Mouse (Mus musculus) liver, embryonic 14.5 days (tissue): ENCODE measurements around the gene Tuba3a. TPM values are rescaled to one million over a fixed set of nuclear protein-coding genes. Genes with fewer than 3 reads are reported as not detected.

Experiments
- ATAC-seq: fragments of 200-750 bp; cut with Nextera tagmentation; 2 replicates; pipeline ENCODE4 v1.8.0; 2017; ENCODE audit warnings: moderate number of reproducible peaks, mild to moderate bottlenecking, moderate library complexity; ENCODE audit not compliant: insufficient read depth
- DNase-seq, 3 experiments: peaks; one replicate each; pipeline ENCODE4 v3.0.0-alpha.2; 2012 to 2013; ENCODE audit warnings: low read depth in 3 of 3, low spot score in 3 of 3
- H3K27ac ChIP-seq: fragments of 300-500 bp; sonication (generic); 2 replicates; pipeline ENCODE4 v1.5.1; 2014; ENCODE audit warnings: moderate library complexity, mild to moderate bottlenecking, control low read depth, inconsistent platforms
- H3K27me3 ChIP-seq: fragments of 300-500 bp; sonication (generic); 2 replicates; pipeline ENCODE4 v1.6.1; 2014; ENCODE audit warnings: mild to moderate bottlenecking, low read length, moderate library complexity; ENCODE audit not compliant: control insufficient read depth, insufficient read depth
- H3K36me3 ChIP-seq: fragments of 300-500 bp; sonication (generic); replicated peaks from 2 replicates; pipeline ENCODE4 v1.6.1; 2014; ENCODE audit warnings: low read depth; ENCODE audit not compliant: control insufficient read depth, insufficient read depth
- H3K4me1 ChIP-seq, 2 experiments: fragments of 200-500 bp in 1 of 2; fragments of 300-500 bp in 1 of 2; sonication (generic) in 1 of 2; replicated peaks; 2 replicates each; pipeline ENCODE4 v1.6.1; 2012 to 2014; ENCODE audit warnings: antibody characterized with exemption in 1 of 2, inconsistent platforms in 1 of 2, low read length in 1 of 2; ENCODE audit not compliant: control insufficient read depth in 2 of 2, insufficient read depth in 2 of 2
- H3K4me2 ChIP-seq: fragments of 300-500 bp; sonication (generic); 2 replicates; pipeline ENCODE4 v1.6.1; 2014; ENCODE audit warnings: low read depth, mild to moderate bottlenecking, control low read depth, moderate library complexity
- H3K4me3 ChIP-seq, 2 experiments: fragments of 200-500 bp in 1 of 2; fragments of 300-500 bp in 1 of 2; sonication (generic) in 1 of 2; 2 replicates each; pipeline ENCODE4 v1.5.1; 2012 to 2014; ENCODE audit warnings: low read depth in 2 of 2, low read length in 2 of 2, mild to moderate bottlenecking in 2 of 2, control low read depth in 1 of 2, inconsistent platforms in 1 of 2, moderate library complexity in 1 of 2; ENCODE audit not compliant: insufficient read depth in 1 of 2
- H3K9ac ChIP-seq: fragments of 300-500 bp; sonication (generic); replicated peaks from 2 replicates; pipeline ENCODE4 v1.6.1; 2014; ENCODE audit warnings: mild to moderate bottlenecking, control low read depth, moderate library complexity
- H3K9me3 ChIP-seq: fragments of 300-500 bp; sonication (generic); 2 replicates; pipeline ENCODE4 v1.6.1; 2016; ENCODE audit warnings: low read length, mixed read lengths; ENCODE audit not compliant: control insufficient read depth
- CTCF ChIP-seq: IDR thresholded peaks from 2 replicates; pipeline ENCODE4 v1.5.1; 2016; ENCODE audit warnings: antibody characterized with exemption, low read depth, control low read depth
- EP300 ChIP-seq: IDR thresholded peaks from 2 replicates; pipeline ENCODE4 v1.6.1; 2016; ENCODE audit warnings: antibody characterized with exemption, low read depth
- WGBS: fragments of 180-500 bp; shearing (Covaris S2); extraction: QIAGEN DNeasy Blood & Tissue Kit; methylation state at CpG from one replicate; pipeline ENCODE4 v1.1.7; 2014; ENCODE audit not compliant: insufficient replicate concordance; 5-methylcytosine and 5-hydroxymethylcytosine counted together
- polyA plus RNA-seq, 2 experiments: library from polyadenylated mRNA; depleted of rRNA in 1 of 2; stranded (reverse) in 1 of 2; unstranded in 1 of 2; fragments of >200 nt; fragmentation: Nextera tagmentation in 1 of 2; extraction: Ambion mirVana in 1 of 2; gene quantifications; 2 replicates each; pipeline versions ENCODE4 v1.2.1 to v1.2.3; 2012 to 2014

Tuba3a gene
- polyA plus RNA-seq, 2 experiments = not detected

DNA sequence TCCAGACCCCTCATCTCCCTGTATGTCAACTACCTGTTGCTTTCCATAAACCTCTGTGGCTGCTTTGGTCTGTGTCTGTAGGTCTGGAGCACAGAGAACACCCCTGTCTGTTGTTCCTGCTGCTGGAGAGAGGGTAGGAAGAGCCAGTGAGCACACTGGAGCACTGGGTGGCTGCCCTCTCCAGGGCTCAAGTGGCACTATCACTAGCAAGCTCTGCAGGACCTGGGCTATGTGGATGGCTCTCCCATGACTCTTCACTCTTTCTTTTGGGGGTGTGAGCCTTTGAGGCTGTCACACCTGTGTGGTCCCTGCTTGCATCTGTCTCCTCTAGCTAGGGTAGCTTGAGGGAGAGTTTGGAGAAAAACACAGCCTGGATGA is 34.1 kb upstream of the Tuba3a start:
- H3K4me3 ChIP-seq = no peak overlapping the region
- no peak overlapping the region for H3K9ac ChIP-seq
- DNase-seq (no peak), ATAC-seq (no peak)
- TF ChIP-seq EP300 (no peak), CTCF (no peak)
- peaks cover 7% of the 10 kb centered on the region for H3K27me3 ChIP-seq
- no peaks in the 10 kb centered on the region for H3K36me3 ChIP-seq
- no peaks in the 10 kb centered on the region for H3K9me3 ChIP-seq
- H3K27ac ChIP-seq = no peak overlapping the region
- no peaks in the 10 kb centered on the region for H3K4me1 ChIP-seq
- H3K4me2 ChIP-seq = no peak overlapping the region

DNA sequence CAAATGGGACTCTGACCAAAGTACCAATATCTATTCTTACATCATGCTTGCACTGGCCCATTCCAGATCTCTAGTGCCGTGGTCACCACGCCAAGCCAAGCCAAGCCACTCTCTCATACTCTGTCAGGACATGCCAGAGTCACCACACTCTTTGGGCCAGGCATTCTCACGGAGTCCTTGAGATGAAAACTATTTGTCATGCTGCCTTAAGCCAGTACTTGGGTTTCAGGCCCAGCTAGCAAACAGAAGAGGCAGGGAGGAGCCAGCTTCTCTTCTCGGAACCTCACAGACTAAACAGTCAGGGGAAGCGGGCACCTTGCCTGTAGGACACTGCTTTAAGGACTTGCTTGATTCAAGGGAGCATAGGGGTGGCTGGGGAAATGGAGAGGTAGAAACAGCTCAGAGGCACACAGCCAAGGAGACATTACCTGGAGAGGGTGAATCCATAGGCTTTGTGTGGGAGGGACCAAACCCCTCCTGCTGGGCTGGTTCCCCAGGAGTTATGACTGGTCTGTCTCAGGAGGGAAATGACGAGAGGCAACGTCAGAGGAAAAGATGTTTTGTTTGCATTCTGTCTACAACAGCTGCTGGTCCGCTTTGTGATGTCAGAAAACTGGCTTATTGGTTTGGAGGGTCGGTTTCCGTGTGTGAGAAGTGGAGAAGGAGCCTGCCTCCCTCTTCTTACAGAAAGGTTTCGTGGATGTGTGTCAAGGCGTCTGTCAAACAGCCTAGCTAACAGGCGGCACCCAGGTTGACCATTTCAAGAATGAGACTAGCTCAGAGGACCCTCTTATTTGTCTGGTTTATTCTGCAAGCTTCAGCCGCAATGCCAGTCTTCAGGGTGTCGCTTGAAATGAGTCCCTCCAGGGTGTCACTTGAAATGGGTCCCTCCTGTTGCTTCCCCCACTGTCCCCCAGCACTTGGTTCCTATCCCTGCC is 33.4 kb upstream of the Tuba3a start:
- H3K4me3 ChIP-seq = no peak overlapping the region
- H3K27me3 ChIP-seq = peaks cover 7% of the 10 kb centered on the region
- H3K4me1 ChIP-seq = peaks cover 0 to 2% of the 10 kb centered on the region in 2 experiments; a peak in 1 of 4 replicates
- H3K9ac ChIP-seq = no peak overlapping the region
- TF ChIP-seq CTCF (no peak), EP300 (no peak)
- no peak overlapping the region for H3K27ac ChIP-seq
- no peaks in the 10 kb centered on the region for H3K9me3 ChIP-seq
- no peak for DNase-seq
- no peaks in the 10 kb centered on the region for H3K36me3 ChIP-seq
- 50% methylated on average over 15 of the region's 15 CpGs for WGBS
- ATAC-seq = no peak
- no peak overlapping the region for H3K4me2 ChIP-seq

DNA sequence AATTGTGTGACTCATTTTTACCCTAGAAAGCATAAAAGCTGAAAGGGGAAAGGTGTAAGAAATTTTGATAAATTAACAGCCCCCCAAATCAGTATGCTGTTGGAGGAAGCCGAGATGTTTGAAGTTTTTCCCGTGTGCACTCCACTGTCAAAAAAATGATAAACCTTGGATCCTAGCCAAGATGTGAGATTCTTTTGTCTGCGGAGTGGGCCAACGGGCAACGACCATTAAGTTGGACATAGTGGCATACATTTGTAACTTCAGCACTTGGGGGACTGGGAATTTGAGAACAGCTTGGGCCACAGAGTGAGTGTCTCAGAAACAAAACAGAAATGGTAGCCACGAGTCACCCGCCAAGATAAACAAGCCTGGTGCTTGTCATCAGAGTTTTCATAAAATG is 31.2 kb upstream of the Tuba3a start:
- TF ChIP-seq EP300 (no peak), CTCF (no peak)
- Histone ChIP-seq H3K9me3 (no peaks in the 10 kb centered on the region), H3K9ac (no peak overlapping the region), H3K27me3 (peaks cover 9% of the 10 kb centered on the region), H3K4me2 (no peak overlapping the region), H3K4me1 (peaks cover 0 to 4% of the 10 kb centered on the region in 2 experiments; a peak in 1 of 4 replicates), H3K4me3 (no peak overlapping the region), H3K36me3 (no peaks in the 10 kb centered on the region), H3K27ac (no peak overlapping the region)
- 59% methylated on average over 7 of the region's 7 CpGs for WGBS
- DNase-seq (no peak), ATAC-seq (no peak)

DNA sequence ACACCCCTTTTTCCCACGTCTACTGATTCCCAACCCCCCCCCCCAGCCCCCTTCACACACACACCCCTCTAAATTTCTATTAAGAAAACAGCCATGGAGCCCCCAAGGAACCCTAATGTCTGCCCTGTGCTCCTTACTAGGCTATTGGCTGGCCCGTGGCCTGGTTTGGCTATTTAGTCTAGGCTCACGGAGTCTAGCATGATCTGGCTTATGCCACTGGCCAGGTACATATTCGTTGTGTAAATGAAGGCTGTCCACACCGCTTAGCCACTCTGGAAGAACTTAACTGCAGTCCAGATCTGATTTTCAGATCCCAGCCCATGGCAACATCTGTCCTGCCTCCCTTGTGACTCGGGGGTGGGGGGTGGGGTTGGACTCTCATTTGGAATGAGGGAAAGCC is 28.9 kb upstream of the Tuba3a start:
- Histone ChIP-seq H3K4me1 (peaks cover 0 to 4% of the 10 kb centered on the region in 2 experiments; a peak in 1 of 4 replicates), H3K27ac (no peak overlapping the region), H3K36me3 (no peaks in the 10 kb centered on the region; the same call in 1 of the 2 replicates), H3K9me3 (no peaks in the 10 kb centered on the region), H3K27me3 (peaks cover 2% of the 10 kb centered on the region; the same call in 1 of the 2 replicates), H3K4me3 (no peak overlapping the region), H3K9ac (no peak overlapping the region), H3K4me2 (no peak overlapping the region)
- 49% methylated on average over 6 of the region's 6 CpGs for WGBS
- no peak for DNase-seq
- TF ChIP-seq EP300 = no peak
- no peak for TF ChIP-seq CTCF
- ATAC-seq = no peak

DNA sequence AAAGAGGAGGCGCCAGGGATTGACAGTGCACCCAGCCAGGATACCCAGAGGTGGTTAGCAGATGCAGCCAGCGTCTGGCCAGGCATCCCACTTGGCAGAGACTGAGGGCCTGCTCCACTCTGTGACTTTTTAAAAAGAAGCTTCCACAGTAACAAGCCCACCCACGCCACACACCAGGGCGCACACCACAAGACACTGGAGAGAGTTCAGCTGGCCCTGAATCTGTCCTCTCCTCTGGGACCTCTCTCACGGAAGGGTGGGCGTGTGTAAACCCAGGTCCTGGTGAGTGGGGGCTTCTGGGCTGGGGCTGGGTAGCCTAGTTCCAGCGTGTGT is 28.4 kb upstream of the Tuba3a start:
- no peak for DNase-seq
- ATAC-seq = no peak
- H3K4me1 ChIP-seq = peaks cover 0 to 4% of the 10 kb centered on the region in 2 experiments; a peak in 1 of 4 replicates
- peak overlapping the region; percentile 52 for H3K4me2 ChIP-seq
- H3K9ac ChIP-seq = no peak overlapping the region; the same call in 1 of the 2 replicates
- H3K27ac ChIP-seq = no peak overlapping the region
- H3K9me3 ChIP-seq = no peaks in the 10 kb centered on the region
- TF ChIP-seq EP300 (no peak), CTCF (no peak)
- WGBS = 44% methylated on average over 7 of the region's 7 CpGs
- H3K36me3 ChIP-seq = no peaks in the 10 kb centered on the region; the same call in 1 of the 2 replicates
- peaks cover 2% of the 10 kb centered on the region; the same call in 1 of the 2 replicates for H3K27me3 ChIP-seq
- H3K4me3 ChIP-seq = peak overlapping the region in 1 of 2 experiments; percentile 56; a peak in 2 of 4 replicates
